Mouse (Mus musculus) kidney, adult 2 months (tissue): ENCODE data around the gene Gm36864. TPM values are rescaled to one million over a fixed set of nuclear protein-coding genes. Genes with fewer than 3 reads are reported as not detected.
A peak's percentile ranks its signal among the peaks of the same experiment; 100 is the strongest.

Experiments
- DNase-seq: peaks from one replicate; pipeline ENCODE4 v3.0.0; 2021
- H3K27ac ChIP-seq: fragments of 200-500 bp; 2 replicates; pipeline ENCODE4 v1.5.1; 2012; ENCODE audit warnings: low read depth, low read length, control low read depth, inconsistent platforms; ENCODE audit not compliant: insufficient read depth
- H3K27me3 ChIP-seq: fragments of 200-500 bp; replicated peaks from 2 replicates; pipeline ENCODE4 v1.6.1; 2012; ENCODE audit warnings: mild to moderate bottlenecking, moderate library complexity, low read length, inconsistent platforms; ENCODE audit not compliant: control insufficient read depth, insufficient read depth
- H3K36me3 ChIP-seq: fragments of 200-500 bp; 2 replicates; pipeline ENCODE4 v1.6.1; 2012; ENCODE audit warnings: mild to moderate bottlenecking, moderate library complexity, low read length, inconsistent platforms; ENCODE audit not compliant: control insufficient read depth, insufficient read depth
- H3K4me1 ChIP-seq: fragments of 200-500 bp; 2 replicates; pipeline ENCODE4 v1.6.1; 2011; ENCODE audit warnings: low read length; ENCODE audit not compliant: control insufficient read depth, insufficient read depth
- H3K4me3 ChIP-seq: fragments of 200-500 bp; 2 replicates; pipeline ENCODE4 v1.5.1; 2011; ENCODE audit warnings: mild to moderate bottlenecking, low read depth, low read length, control low read depth; ENCODE audit not compliant: insufficient read depth
- CTCF ChIP-seq: fragments of 200-500 bp; conservative IDR thresholded peaks from 2 replicates; pipeline ENCODE4 v1.5.1; 2011; ENCODE audit warnings: low read depth, mild to moderate bottlenecking, control low read depth, low read length, moderate library complexity, mixed read lengths; ENCODE audit not compliant: insufficient read depth, insufficient read length
- POLR2A ChIP-seq: fragments of 200-500 bp; IDR thresholded peaks from one replicate; pipeline ENCODE4 v1.6.1; 2011; ENCODE audit warnings: low read depth, low read length, control low read depth
- WGBS: fragments of 180-500 bp; shearing (Covaris S2); methylation state at CpG from one replicate; pipeline ENCODE4 v1.1.7; 2018; 5-methylcytosine and 5-hydroxymethylcytosine counted together
- polyA plus RNA-seq: library from polyadenylated mRNA; depleted of rRNA; stranded (reverse); fragments of >200 nt; gene quantifications from 2 replicates; pipeline ENCODE4 v1.2.3, GENCODE M21; 2012

The Gm36864 gene
- polyA plus RNA-seq, 1 experiment: 0.06 TPM

- Histone ChIP-seq H3K4me3 (peak within 1 kb of the TSS; percentile 36), H3K27ac (peak within 1 kb of the TSS; percentile 98), H3K36me3 (no peaks in the 10 kb centered on the region), H3K4me1 (no peaks in the 10 kb centered on the region), H3K27me3 (no peaks in the 10 kb centered on the region)
- 32% methylated on average over 1 of the region's 1 CpGs for WGBS
- TF ChIP-seq CTCF (no peak), POLR2A (no peak)
- DNase-seq: peak; percentile 66
Observed at GRCm38 (mm10) chr7:44225076-44225475, 10.9 kb upstream of the Gm36864 start, which contains the start of gene Klk1. TSS of gene Klk1 (plus strand) at chr7:44225360.

- peak overlapping the region; percentile 89; the same call in 1 of the 2 replicates for H3K27ac ChIP-seq
- H3K4me1 ChIP-seq: no peaks in the 10 kb centered on the region
- no peak overlapping the region for H3K4me3 ChIP-seq
- WGBS: 44% methylated on average over 2 of the region's 2 CpGs
- no peak for DNase-seq
- TF ChIP-seq POLR2A (no peak), CTCF (no peak)
- no peaks in the 10 kb centered on the region for H3K27me3 ChIP-seq
- H3K36me3 ChIP-seq: no peaks in the 10 kb centered on the region
Observed at GRCm38 (mm10) chr7:44239913-44240312, 3.9 kb downstream of the Gm36864 start.

- Histone ChIP-seq H3K4me1 (peaks cover 7% of the 10 kb centered on the region; the same call in 1 of the 2 replicates), H3K36me3 (no peaks in the 10 kb centered on the region), H3K4me3 (peak overlapping the region; percentile 35), H3K27ac (peak overlapping the region; percentile 89), H3K27me3 (no peaks in the 10 kb centered on the region)
- peak; percentile 58 for DNase-seq
- 31% methylated on average over 1 of the region's 1 CpGs for WGBS
- TF ChIP-seq CTCF (no peak), POLR2A (no peak)
Observed at GRCm38 (mm10) chr7:44240712-44241111, 4.7 kb downstream of the Gm36864 start.

- Histone ChIP-seq H3K27me3 (no peaks in the 10 kb centered on the region), H3K27ac (peak overlapping the region; percentile 89)
Observed at GRCm38 (mm10) chr7:44241163-44241562, 5.2 kb downstream of the Gm36864 start.

GRCm38 (mm10) chr7:44244080-44244479 is 8.1 kb downstream of the Gm36864 start:
- no peak for DNase-seq
- 41% methylated on average over 1 of the region's 1 CpGs for WGBS
- Histone ChIP-seq H3K27ac (no peak overlapping the region), H3K36me3 (no peaks in the 10 kb centered on the region), H3K4me3 (no peak overlapping the region), H3K4me1 (peaks cover 8% of the 10 kb centered on the region; the same call in 1 of the 2 replicates), H3K27me3 (no peaks in the 10 kb centered on the region)
- TF ChIP-seq CTCF: no peak
- no peak for TF ChIP-seq POLR2A

More at GRCm38 (mm10) chr7:44241163-44241562, 5.2 kb downstream of the Gm36864 start:
- H3K4me1 ChIP-seq: peaks cover 8% of the 10 kb centered on the region; the same call in 1 of the 2 replicates
- TF ChIP-seq CTCF: peak; percentile 44; the same call in 1 of the 2 replicates
- no peak for TF ChIP-seq POLR2A
- 57% methylated on average over 2 of the region's 2 CpGs for WGBS
- H3K4me3 ChIP-seq: peak overlapping the region; percentile 35
- no peaks in the 10 kb centered on the region for H3K36me3 ChIP-seq
- DNase-seq: peak; percentile 41

GRCm38 (mm10) chr7:44246055-44246983 is 10.3 kb downstream of the Gm36864 start, which contains the start of the genes 1700028J19Rik and 2410002F23Rik:
TSS of gene 1700028J19Rik (minus strand) at chr7:44246695.
TSS of gene 2410002F23Rik (plus strand) at chr7:44246722.
- H3K27me3 ChIP-seq: no peaks in the 10 kb centered on the region
- no peaks in the 10 kb centered on the region for H3K36me3 ChIP-seq
- DNase-seq: peak; percentile 92
- H3K27ac ChIP-seq: peak within 1 kb of the TSS; percentile 90
- under 1% methylated on average over 62 of the region's 62 CpGs for WGBS
- peaks cover 8% of the 10 kb centered on the region; the same call in 1 of the 2 replicates for H3K4me1 ChIP-seq
- peak; percentile 96 for TF ChIP-seq POLR2A
- no peak for TF ChIP-seq CTCF
- peak within 1 kb of the TSS; percentile 96 for H3K4me3 ChIP-seq
